Mouse (Mus musculus) brain, embryonic 14.5 days (tissue): ENCODE results near the gene Bms1.

Experiments
- CTCF ChIP-seq: fragments of 200-500 bp; IDR thresholded peaks from 2 replicates; pipeline ENCODE4 v1.5.1; 2012; ENCODE audit warnings: inconsistent platforms, mild to moderate bottlenecking, moderate library complexity, borderline replicate concordance; ENCODE audit not compliant: insufficient read depth, insufficient read length; ENCODE audit errors: extremely low read depth
- POLR2A ChIP-seq: fragments of 200-500 bp; IDR thresholded peaks from 2 replicates; pipeline ENCODE4 v1.6.1; 2012; ENCODE audit warnings: mild to moderate bottlenecking, inconsistent platforms, borderline replicate concordance; ENCODE audit not compliant: poor library complexity, insufficient read depth, insufficient read length, severe bottlenecking; ENCODE audit errors: extremely low read depth

DNA sequence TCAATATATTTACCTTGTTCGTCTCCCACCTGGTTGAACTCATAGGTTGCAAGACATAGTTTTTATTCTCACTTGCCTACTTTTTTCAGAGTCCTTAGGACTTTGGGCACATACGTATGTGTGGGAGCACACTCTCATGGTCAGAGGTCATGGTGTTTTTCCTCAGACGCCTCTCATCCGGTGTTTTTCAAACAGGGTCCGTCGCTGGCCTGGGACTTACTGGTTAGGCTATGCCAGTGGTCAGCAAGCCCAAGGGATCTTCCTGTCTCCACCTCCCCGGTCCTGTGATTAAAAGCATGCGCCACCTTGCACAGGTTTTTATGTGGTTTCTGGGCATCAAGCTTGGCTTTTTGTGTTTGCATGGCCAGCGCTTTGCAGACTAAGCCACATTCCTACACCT is 85.4 kb downstream of the Bms1 start:
- TF ChIP-seq CTCF (no peak), POLR2A (no peak)
